Mouse (Mus musculus) testis, adult 2 months (tissue): ENCODE data around the gene B430305J03Rik. TPM values are rescaled to one million over a fixed set of nuclear protein-coding genes. Genes with fewer than 3 reads are reported as not detected.
A peak's percentile ranks its signal among the peaks of the same experiment; 100 is the strongest.

ENCODE experiments used
- H3K27ac ChIP-seq: fragments of 200-500 bp; 2 replicates; pipeline ENCODE4 v1.5.1; 2012; ENCODE audit warnings: low read depth, low read length; ENCODE audit not compliant: control insufficient read depth, insufficient read depth
- H3K27me3 ChIP-seq: fragments of 200-500 bp; 2 replicates; pipeline ENCODE4 v1.6.1; 2012; ENCODE audit warnings: mild to moderate bottlenecking, low read length, moderate library complexity; ENCODE audit not compliant: control insufficient read depth, insufficient read depth
- H3K36me3 ChIP-seq: fragments of 200-500 bp; 2 replicates; pipeline ENCODE4 v1.6.1; 2012; ENCODE audit warnings: mild to moderate bottlenecking, low read length; ENCODE audit not compliant: control insufficient read depth, insufficient read depth
- H3K4me1 ChIP-seq: fragments of 200-500 bp; 2 replicates; pipeline ENCODE4 v1.6.1; 2012; ENCODE audit warnings: low read length; ENCODE audit not compliant: control insufficient read depth, insufficient read depth
- H3K4me3 ChIP-seq: fragments of 200-500 bp; 2 replicates; pipeline ENCODE4 v1.5.1; 2012; ENCODE audit warnings: low read depth, mild to moderate bottlenecking, low read length, moderate library complexity, mixed read lengths; ENCODE audit not compliant: control insufficient read depth
- CTCF ChIP-seq: fragments of 200-500 bp; IDR thresholded peaks from 2 replicates; pipeline ENCODE4 v1.5.1; 2012; ENCODE audit warnings: low read depth, mild to moderate bottlenecking, inconsistent platforms, low read length, moderate library complexity; ENCODE audit not compliant: control insufficient read depth, insufficient read depth, insufficient replicate concordance
- POLR2A ChIP-seq: fragments of 200-500 bp; IDR thresholded peaks from 2 replicates; pipeline ENCODE4 v1.6.1; 2012; ENCODE audit warnings: low read depth, mild to moderate bottlenecking, inconsistent platforms, low read length, moderate library complexity; ENCODE audit not compliant: control insufficient read depth
- polyA plus RNA-seq: library from polyadenylated mRNA; depleted of rRNA; stranded (reverse); fragments of >200 nt; gene quantifications from 2 replicates; pipeline ENCODE4 v1.2.3, GENCODE M21; 2012

The B430305J03Rik gene
- polyA plus RNA-seq, 1 experiment: 0.07 TPM

DNA sequence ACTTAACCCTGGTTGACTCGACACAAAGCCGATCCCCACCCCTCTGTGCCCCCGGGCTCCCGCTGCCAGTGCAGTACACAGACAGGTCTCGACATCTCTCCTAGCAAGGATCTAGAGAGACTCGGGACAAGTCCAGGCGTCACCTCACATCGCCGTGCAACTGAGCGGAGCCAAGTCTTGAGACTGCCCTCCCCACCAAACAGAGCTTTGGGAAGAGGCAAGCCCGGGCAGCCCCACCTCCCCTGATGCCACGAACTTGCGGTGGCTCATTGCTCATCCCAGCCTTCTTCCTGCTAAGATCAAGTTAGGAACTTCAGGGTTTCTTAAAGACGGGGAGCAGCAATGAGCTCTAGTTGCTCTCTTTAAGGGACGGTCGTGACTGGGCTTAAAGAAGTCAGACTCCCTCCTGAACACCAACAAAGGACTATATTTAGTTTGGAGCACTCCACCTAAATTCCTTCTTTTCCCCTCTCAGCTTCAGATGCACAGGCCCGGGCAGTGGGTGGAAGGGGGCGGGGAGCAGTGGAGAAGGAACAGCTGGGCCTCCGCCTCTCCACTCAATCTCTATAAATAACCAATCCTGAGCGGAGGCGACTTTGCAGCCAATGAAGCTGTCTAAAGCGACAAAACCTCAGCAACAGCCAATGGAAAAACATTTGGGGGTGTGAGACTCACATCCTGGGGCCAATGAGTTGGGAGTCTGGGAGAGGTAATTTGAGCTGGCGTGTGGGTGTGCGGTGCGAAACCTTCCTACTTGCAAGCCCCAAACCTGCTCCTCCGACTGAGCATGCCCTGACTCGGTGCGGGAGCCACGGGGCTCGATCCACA, 2.4 kb downstream of the B430305J03Rik start:
- no peaks in the 10 kb centered on the region for H3K36me3 ChIP-seq
- H3K27ac ChIP-seq: peak overlapping the region; percentile 78
- peaks cover 18% of the 10 kb centered on the region for H3K4me1 ChIP-seq
- peak overlapping the region; percentile 79 for H3K4me3 ChIP-seq
- no peak for TF ChIP-seq CTCF
- 0 out of 2 replicates have a peak, but pooled peaks have one; percentile 10 for TF ChIP-seq POLR2A
- H3K27me3 ChIP-seq: no peaks in the 10 kb centered on the region; the same call in 1 of the 2 replicates

DNA sequence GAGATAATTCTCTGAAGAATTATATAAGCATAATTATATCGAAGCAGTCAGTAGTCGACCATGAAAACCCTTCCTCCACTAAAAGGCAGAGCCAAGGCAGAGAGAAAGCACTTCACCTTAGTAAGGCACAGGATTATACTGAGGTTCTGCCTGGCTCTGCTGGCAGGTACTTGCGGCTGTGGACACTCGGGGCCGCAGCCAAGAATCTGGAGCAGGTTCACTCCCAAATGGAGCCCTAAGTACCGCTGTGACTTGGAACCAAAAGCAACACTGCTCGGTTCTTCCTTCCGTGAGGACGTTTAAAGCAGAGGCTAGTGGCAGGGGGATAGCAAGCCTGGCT, 3.0 kb downstream of the B430305J03Rik start:
- no peak for TF ChIP-seq CTCF
- Histone ChIP-seq H3K36me3 (no peaks in the 10 kb centered on the region), H3K4me1 (peaks cover 18% of the 10 kb centered on the region), H3K27ac (peak overlapping the region; percentile 78), H3K4me3 (peak overlapping the region; percentile 79), H3K27me3 (no peaks in the 10 kb centered on the region; the same call in 1 of the 2 replicates)

DNA sequence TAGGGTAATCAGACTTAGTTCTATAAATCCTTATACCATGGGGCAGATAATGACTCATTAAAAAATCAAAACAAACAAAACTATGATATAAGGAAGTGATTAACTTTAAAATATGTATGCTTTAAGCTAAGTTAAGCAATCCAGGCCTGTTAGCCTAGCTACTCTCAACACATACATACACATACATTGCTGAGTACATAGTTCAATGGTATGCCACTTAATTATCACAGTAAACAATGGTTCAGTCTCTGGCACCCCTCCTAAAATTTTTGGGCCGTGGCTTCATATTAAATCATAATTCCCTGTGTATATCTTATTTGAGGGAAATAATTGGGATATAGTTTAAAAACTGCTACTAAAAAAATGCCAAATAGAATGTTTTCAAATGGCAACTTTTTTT, 4.4 kb downstream of the B430305J03Rik start, which contains the start of gene Rap2b:
Gene Rap2b (plus strand): TSS at position 301 of the 400 bp plus-strand sequence.
- TF ChIP-seq CTCF: no peak
- no peak for TF ChIP-seq POLR2A
- Histone ChIP-seq H3K27ac (no peak within 1 kb of the TSS), H3K4me1 (peaks cover 18% of the 10 kb centered on the region), H3K4me3 (no peak within 1 kb of the TSS), H3K36me3 (no peaks in the 10 kb centered on the region), H3K27me3 (no peaks in the 10 kb centered on the region; the same call in 1 of the 2 replicates)

DNA sequence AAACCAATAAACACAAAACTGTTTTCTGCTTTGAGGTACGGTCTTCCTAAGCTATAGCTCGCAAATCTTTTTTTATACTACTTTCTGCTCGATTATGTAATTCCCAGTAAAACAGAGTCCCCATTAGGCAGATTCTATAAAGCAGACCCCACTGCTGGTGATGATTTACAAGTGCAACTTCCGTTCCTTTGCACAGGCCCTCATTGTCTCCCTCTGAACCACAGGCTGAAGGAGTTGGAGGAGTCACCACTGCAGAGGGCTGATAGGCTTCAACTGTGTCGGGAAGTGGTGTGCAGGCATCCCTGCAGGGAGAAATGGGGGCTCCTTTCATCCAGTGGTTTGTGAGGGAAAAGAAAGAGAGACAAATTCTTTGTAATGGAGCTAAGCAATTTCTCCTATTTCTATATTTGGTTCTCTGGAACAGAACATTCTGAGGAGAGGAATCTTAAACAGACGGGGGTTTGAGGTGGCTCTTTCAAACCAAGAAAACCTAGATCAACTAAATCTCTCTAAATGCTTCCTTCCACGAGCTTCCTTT, 6.9 kb downstream of the B430305J03Rik start:
- TF ChIP-seq POLR2A (no peak), CTCF (no peak)
- H3K27me3 ChIP-seq: no peaks in the 10 kb centered on the region; the same call in 1 of the 2 replicates

DNA sequence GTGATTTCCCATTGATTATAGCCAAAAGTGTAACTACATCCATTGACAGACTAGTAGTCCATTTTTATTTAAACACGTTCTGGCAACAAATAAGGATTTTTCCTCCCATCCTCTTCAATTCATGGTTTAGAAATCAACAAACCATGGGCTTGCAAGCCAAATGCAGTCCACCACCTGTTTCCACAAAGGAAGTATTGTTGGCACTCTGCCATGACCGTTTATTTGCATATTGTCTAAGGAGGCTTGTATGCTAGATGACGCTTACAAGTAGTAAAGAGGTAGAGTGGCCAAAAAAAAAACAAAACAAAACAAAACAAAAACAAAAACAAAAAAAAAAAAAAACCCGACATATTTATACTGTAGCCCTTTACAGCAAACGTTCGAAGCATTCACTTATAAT, 7.6 kb downstream of the B430305J03Rik start:
- H3K27me3 ChIP-seq: no peaks in the 10 kb centered on the region
- no peak overlapping the region for H3K27ac ChIP-seq
- H3K36me3 ChIP-seq: no peaks in the 10 kb centered on the region
- H3K4me3 ChIP-seq: no peak overlapping the region
- H3K4me1 ChIP-seq: peaks cover 3% of the 10 kb centered on the region
- TF ChIP-seq CTCF: no peak
- TF ChIP-seq POLR2A: no peak

More for the DNA sequence above, 6.9 kb downstream of the B430305J03Rik start:
- Histone ChIP-seq H3K4me1 (peaks cover 8% of the 10 kb centered on the region), H3K4me3 (no peak overlapping the region), H3K27ac (no peak overlapping the region), H3K36me3 (no peaks in the 10 kb centered on the region)

DNA sequence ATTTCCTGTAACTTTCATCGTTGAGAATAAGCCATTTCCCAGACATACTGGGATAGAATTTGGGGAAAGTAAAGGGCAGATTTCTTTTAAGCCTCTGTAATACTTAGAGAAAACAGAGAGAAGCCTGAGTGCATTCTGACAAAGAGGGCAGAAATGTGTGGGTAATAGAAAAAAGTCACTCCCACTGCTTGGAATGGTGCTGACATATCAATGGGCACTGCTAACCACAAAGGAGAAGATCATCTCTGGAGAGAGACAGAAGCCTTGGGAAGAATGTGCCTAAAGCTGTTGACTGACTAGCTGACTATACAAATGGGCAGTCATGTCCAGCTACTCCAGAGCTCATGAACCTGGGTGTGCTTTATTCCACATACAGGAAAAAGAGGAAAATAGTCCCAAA, 10.3 kb downstream of the B430305J03Rik start:
- H3K27me3 ChIP-seq: no peaks in the 10 kb centered on the region
- no peaks in the 10 kb centered on the region for H3K4me1 ChIP-seq
- no peak overlapping the region for H3K4me3 ChIP-seq
- TF ChIP-seq CTCF (no peak), POLR2A (no peak)
- no peak overlapping the region for H3K27ac ChIP-seq
- H3K36me3 ChIP-seq: no peaks in the 10 kb centered on the region

DNA sequence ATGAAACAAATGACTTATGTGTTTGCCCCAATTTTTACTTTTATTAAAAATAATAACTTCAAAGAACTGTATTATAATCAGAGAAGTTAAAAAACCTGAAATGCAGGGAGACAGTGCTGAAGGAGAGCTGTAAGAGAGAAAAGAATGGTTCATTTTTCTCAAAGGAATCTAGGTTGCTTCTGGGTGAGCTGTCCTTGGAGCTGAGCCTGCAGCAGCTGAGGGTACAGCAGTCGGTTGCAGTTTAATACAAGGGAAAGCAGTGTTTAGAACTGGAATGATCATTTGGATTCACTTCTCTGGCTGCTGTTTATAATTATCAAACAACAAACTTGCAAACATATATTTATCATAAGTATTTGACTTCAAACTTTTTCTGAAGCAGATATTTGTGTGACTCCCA, 16.3 kb downstream of the B430305J03Rik start:
- TF ChIP-seq CTCF (no peak), POLR2A (no peak)
- no peaks in the 10 kb centered on the region for H3K36me3 ChIP-seq
- H3K4me1 ChIP-seq: no peaks in the 10 kb centered on the region

More for the DNA sequence above, 16.3 kb downstream of the B430305J03Rik start:
- no peak overlapping the region for H3K27ac ChIP-seq
- no peaks in the 10 kb centered on the region for H3K27me3 ChIP-seq
- H3K4me3 ChIP-seq: no peak overlapping the region
